Mouse (Mus musculus): ENCODE measurements around the gene Card10. TPM values are rescaled to one million over a fixed set of nuclear protein-coding genes. Genes with fewer than 3 reads are reported as not detected.
A peak's percentile ranks its signal among the peaks of the same experiment; 100 is the strongest.

Gene Card10
- polyA plus RNA-seq, 1 experiment, result 8.2 TPM

- no peak overlapping the region for H3K4me3 ChIP-seq (replicated peaks; ENCODE audit: insufficient read depth, low read depth, low read length)
- DNase-seq, result no peak
- no peaks in the 10 kb centered on the region for H3K4me1 ChIP-seq (ENCODE audit: control insufficient read depth, insufficient read depth, low read length)
- WGBS, result 75% methylated on average over 8 of the region's 8 CpGs
- H3K27me3 ChIP-seq (ENCODE audit: control insufficient read depth, insufficient read depth, low read length), result no peaks in the 10 kb centered on the region; the same call in 1 of the 2 replicates
- H3K27ac ChIP-seq (ENCODE audit: insufficient read depth, low read length), result no peak overlapping the region
- no peak for TF ChIP-seq POLR2A (IDR thresholded peaks at IDR 0.05; ENCODE audit: borderline replicate concordance, insufficient read depth, low read length)
- TF ChIP-seq CTCF (IDR thresholded peaks at IDR 0.05; ENCODE audit: borderline replicate concordance, insufficient read depth, low read depth, low read length), result no peak
Measured at GRCm38 (mm10) chr15:78846352-78846751, 43.5 kb upstream of the Card10 start.

- H3K27ac ChIP-seq (ENCODE audit: insufficient read depth, low read length), result peak overlapping the region; percentile 19; the same call in 1 of the 2 replicates
- no peak overlapping the region for H3K4me3 ChIP-seq (replicated peaks; ENCODE audit: insufficient read depth, low read depth, low read length)
- 58% methylated on average over 8 of the region's 8 CpGs for WGBS
- TF ChIP-seq CTCF (IDR thresholded peaks at IDR 0.05; ENCODE audit: borderline replicate concordance, insufficient read depth, low read depth, low read length) (no peak), POLR2A (IDR thresholded peaks at IDR 0.05; ENCODE audit: borderline replicate concordance, insufficient read depth, low read length) (no peak)
- no peaks in the 10 kb centered on the region; the same call in 1 of the 2 replicates for H3K27me3 ChIP-seq (ENCODE audit: control insufficient read depth, insufficient read depth, low read length)
- no peaks in the 10 kb centered on the region for H3K4me1 ChIP-seq (ENCODE audit: control insufficient read depth, insufficient read depth, low read length)
- DNase-seq, result no peak
Measured at GRCm38 (mm10) chr15:78845867-78846266, 43.0 kb upstream of the Card10 start.

DNA sequence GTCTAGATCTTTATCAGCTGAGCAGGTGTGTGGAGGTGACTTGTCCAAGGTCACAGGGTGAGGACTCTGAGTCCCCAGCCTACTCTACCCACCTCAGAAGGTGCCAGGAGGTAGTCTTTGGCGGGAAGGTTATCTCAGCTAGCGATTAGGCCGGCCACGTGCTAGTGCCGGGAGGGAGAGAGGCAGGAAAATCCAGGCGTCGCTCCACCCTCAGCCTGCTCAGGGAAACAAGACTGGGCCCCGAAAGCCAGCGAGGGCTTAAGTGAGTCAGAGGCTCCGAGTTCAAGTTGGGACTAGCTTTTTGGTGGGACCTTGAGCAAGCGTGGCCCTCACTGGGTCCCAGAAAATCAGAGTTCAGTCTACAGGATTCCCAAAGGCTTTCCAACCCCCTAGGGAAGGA lies 42.5 kb upstream of the Card10 start:
- Histone ChIP-seq H3K27me3 (ENCODE audit: control insufficient read depth, insufficient read depth, low read length) (no peaks in the 10 kb centered on the region; the same call in 1 of the 2 replicates), H3K4me1 (ENCODE audit: control insufficient read depth, insufficient read depth, low read length) (no peaks in the 10 kb centered on the region), H3K4me3 (replicated peaks; ENCODE audit: insufficient read depth, low read depth, low read length) (no peak overlapping the region), H3K27ac (ENCODE audit: insufficient read depth, low read length) (peak overlapping the region; percentile 19; the same call in 1 of the 2 replicates)
- TF ChIP-seq POLR2A (IDR thresholded peaks at IDR 0.05; ENCODE audit: borderline replicate concordance, insufficient read depth, low read length) (no peak), CTCF (IDR thresholded peaks at IDR 0.05; ENCODE audit: borderline replicate concordance, insufficient read depth, low read depth, low read length) (no peak)
- no peak for DNase-seq
- WGBS, result 89% methylated on average over 11 of the region's 11 CpGs

GRCm38 (mm10) chr15:78844791-78845190 lies 41.9 kb upstream of the Card10 start:
- no peaks in the 10 kb centered on the region for H3K4me1 ChIP-seq (ENCODE audit: control insufficient read depth, insufficient read depth, low read length)
- peak in 1 of 2 experiments; percentile 43 for DNase-seq
- WGBS, result 67% methylated on average over 9 of the region's 9 CpGs

DNA sequence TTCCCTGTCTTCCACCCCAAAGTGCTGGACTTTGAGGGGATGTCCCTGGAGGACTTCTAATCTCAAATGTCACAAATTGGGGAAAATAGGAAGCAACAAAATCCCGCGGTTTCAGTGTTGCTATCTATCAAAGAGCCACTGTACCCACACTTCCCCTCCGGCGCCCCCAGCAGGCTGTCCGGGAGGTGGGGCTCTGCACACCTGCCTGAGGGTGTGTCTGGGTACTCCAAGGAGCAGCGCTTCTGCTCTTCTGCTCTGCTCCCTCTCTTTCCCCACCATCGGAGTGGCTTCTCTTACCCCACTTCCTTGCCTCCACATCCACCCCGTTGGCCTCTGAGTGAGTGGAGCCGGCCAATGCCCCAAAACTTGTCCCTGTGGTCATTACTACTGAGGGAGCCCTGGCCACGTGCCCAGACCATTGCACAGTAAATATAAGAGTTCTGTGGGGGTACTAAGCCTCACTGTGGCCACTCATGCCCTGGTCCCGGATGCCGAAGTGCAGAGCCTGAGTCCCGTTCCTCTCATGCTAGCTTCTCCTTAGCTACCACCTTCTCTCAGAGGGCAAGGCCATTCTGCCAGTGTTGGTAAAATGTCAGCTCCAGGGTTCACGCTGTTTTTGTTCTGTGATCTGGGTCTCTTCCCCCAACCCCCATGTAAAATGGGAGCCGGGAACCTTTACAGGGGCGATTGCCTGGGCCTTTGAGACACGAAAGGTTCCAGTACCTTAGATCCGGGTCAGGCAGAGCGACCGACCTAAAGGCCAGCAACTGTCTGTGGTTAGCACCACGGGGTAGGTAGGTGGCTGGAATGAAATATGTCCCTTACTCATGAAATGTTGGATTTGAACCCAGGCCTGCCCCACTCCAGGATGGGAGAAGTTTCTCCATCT lies 41.0 kb upstream of the Card10 start:
- Histone ChIP-seq H3K4me1 (ENCODE audit: control insufficient read depth, insufficient read depth, low read length) (no peaks in the 10 kb centered on the region), H3K27me3 (ENCODE audit: control insufficient read depth, insufficient read depth, low read length) (no peaks in the 10 kb centered on the region; the same call in 1 of the 2 replicates), H3K4me3 (replicated peaks; ENCODE audit: insufficient read depth, low read depth, low read length) (peak overlapping the region; percentile 20), H3K27ac (ENCODE audit: insufficient read depth, low read length) (peak overlapping the region; percentile 55; the same call in 1 of the 2 replicates)
- no peak for TF ChIP-seq CTCF (IDR thresholded peaks at IDR 0.05; ENCODE audit: borderline replicate concordance, insufficient read depth, low read depth, low read length)
- no peak for DNase-seq
- WGBS, result 59% methylated on average over 21 of the region's 21 CpGs

More at GRCm38 (mm10) chr15:78844791-78845190, 41.9 kb upstream of the Card10 start:
- H3K4me3 ChIP-seq (replicated peaks; ENCODE audit: insufficient read depth, low read depth, low read length), result peak overlapping the region; percentile 9
- TF ChIP-seq CTCF (IDR thresholded peaks at IDR 0.05; ENCODE audit: borderline replicate concordance, insufficient read depth, low read depth, low read length) (no peak), POLR2A (IDR thresholded peaks at IDR 0.05; ENCODE audit: borderline replicate concordance, insufficient read depth, low read length) (no peak)
- no peaks in the 10 kb centered on the region; the same call in 1 of the 2 replicates for H3K27me3 ChIP-seq (ENCODE audit: control insufficient read depth, insufficient read depth, low read length)
- H3K27ac ChIP-seq (ENCODE audit: insufficient read depth, low read length), result peak overlapping the region; percentile 55; the same call in 1 of the 2 replicates

DNA sequence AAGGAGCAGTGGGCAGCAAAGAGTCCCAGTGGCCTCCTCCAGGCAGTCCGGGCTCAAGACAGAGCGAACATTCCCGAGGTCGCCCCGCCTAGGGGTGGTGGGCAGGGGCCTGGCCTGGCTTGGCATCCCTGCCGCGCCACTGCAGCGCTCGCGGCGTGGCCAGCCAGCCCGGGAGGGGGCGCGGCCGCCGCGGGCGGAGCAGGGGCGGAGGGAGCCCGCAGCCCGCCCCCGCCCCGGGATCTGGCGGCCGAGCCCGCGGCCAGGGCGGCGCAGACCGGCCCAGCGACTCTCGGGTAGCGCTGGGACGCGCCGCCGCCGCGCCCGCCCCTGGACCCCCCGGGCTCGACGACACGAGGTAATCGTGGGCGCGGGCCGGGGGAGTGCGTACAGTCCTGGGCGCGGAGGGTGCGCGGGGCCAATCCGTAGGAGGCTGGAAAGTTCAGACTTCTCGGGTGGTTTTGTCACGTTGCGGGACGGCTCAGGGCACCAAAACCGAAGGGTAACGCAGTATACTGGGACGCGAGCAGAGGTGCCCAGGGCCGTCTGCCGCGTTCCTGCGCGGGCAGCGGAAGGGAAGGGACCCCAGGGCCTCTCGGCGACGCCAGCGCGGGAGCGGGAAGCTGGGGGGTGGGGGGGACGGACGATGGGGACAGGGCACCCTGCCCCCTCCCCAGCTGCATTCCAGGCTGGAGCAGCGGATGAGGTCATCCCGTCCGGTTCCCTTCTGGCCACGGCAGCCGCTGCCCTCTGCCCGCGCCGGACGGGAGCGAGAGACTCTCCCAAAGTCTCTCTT lies 39.7 kb upstream of the Card10 start, which contains the start of gene Cdc42ep1:
Cdc42ep1 (plus strand) TSS at position 254 of the 793 bp plus-strand sequence.
- Histone ChIP-seq H3K4me3 (replicated peaks; ENCODE audit: insufficient read depth, low read depth, low read length) (peak within 1 kb of the TSS; percentile 23), H3K4me1 (ENCODE audit: control insufficient read depth, insufficient read depth, low read length) (no peaks in the 10 kb centered on the region), H3K27me3 (ENCODE audit: control insufficient read depth, insufficient read depth, low read length) (no peaks in the 10 kb centered on the region; the same call in 1 of the 2 replicates), H3K27ac (ENCODE audit: insufficient read depth, low read length) (peak within 1 kb of the TSS; percentile 57; the same call in 1 of the 2 replicates)
- DNase-seq, result peak in 1 of 2 experiments; percentile 61
- under 1% methylated on average over 83 of the region's 86 CpGs for WGBS
- TF ChIP-seq POLR2A (IDR thresholded peaks at IDR 0.05; ENCODE audit: borderline replicate concordance, insufficient read depth, low read length) (no peak), CTCF (IDR thresholded peaks at IDR 0.05; ENCODE audit: borderline replicate concordance, insufficient read depth, low read depth, low read length) (no peak)

DNA sequence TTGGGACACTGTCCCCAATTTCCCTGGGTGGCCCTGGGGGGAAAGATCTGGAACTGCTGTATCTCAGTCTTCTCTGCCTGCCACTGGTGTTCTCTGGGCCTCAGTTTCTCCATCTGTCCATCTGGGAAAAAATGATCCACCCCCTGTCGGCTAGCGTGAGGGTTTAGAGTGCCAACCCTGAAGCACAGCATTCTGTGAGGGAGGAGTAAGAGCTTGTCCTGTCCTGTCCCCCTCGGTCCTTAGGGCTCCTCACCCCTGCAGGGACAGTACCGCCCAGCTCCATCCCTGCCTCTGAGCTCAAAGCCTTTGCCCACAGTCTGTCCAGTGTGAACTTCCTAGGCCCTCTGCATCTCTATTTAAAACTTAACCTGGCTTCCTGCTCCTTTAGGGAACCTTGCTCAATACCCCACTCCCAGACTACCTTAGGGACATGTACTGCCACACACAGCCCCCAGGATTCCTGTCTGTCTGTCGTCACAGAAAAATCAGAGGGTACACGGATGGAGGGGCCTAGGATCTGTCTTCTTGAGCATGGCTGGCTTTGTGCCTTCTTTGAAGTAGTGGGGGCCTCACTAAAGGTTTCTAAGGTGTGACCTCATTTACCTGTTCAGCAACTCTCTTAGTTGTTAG lies 38.4 kb upstream of the Card10 start:
- Histone ChIP-seq H3K27me3 (ENCODE audit: control insufficient read depth, insufficient read depth, low read length) (no peaks in the 10 kb centered on the region; the same call in 1 of the 2 replicates), H3K4me3 (replicated peaks; ENCODE audit: insufficient read depth, low read depth, low read length) (no peak overlapping the region), H3K4me1 (ENCODE audit: control insufficient read depth, insufficient read depth, low read length) (no peaks in the 10 kb centered on the region), H3K27ac (ENCODE audit: insufficient read depth, low read length) (no peak overlapping the region)
- no peak for TF ChIP-seq POLR2A (IDR thresholded peaks at IDR 0.05; ENCODE audit: borderline replicate concordance, insufficient read depth, low read length)
- DNase-seq, result no peak
- 82% methylated on average over 6 of the region's 6 CpGs for WGBS

Measured in cerebellum, adult 2 months (tissue).